Mouse (Mus musculus): ENCODE data around the gene Mov10l1.

The Mov10l1 gene

DNA sequence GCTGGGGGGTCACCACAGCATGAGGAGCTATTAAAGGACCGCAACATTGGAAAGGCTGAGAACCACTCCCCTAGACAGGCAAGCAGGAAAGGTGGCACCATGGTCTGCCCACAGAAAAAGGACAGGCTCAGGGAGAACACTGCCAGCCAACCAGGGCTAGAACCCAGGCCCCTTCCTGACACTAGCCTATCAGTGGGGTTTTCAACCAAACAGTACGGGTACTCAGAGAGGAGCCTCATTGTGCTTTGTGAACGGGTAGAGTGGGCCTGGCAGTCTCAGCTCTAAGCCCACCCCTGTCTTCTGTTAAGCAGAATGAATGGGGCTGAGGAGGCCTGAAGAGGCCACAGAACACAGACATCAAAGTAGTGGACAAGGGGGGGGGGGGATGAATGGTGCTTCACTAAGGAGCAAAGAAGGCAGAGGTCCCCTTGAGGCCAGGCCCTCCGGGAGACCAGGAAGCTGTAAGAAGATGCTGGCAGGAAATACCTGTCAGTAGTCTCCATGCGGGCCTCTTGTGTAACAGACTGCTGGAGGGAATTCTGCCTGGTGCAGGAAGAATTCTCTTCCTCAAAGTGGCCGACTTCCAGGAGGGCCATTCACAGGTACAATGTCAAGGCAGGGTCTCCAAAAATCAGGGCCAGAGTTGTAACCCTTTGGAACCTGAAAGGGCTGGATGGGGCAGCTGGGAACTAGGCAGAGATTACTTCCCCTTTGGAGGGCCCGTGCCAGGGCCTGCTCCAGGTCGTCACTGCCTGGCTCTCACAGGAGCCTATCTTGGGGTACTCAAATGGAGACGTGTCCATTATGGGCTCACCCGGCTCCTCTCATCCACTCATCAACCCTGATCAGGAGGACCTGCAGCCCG, 92.1 kb downstream of the Mov10l1 start, which contains the start of gene Trabd:
TSS of gene Trabd (plus strand) at position 512 of the 865 bp plus-strand sequence.
- no peak for DNase-seq (ENCODE audit: low spot score in 2 of 2)

GRCm38 (mm10) chr15:89075478-89076147, 92.9 kb downstream of the Mov10l1 start:
- peak; percentile 89 to 90 for DNase-seq (ENCODE audit: low spot score in 2 of 2)

- DNase-seq (ENCODE audit: low spot score in 2 of 2), result peak in 1 of 2 experiments; percentile 38
These were observed 93.5 kb downstream of the Mov10l1 start for GRCm38 (mm10) chr15:89076156-89076731.

DNA sequence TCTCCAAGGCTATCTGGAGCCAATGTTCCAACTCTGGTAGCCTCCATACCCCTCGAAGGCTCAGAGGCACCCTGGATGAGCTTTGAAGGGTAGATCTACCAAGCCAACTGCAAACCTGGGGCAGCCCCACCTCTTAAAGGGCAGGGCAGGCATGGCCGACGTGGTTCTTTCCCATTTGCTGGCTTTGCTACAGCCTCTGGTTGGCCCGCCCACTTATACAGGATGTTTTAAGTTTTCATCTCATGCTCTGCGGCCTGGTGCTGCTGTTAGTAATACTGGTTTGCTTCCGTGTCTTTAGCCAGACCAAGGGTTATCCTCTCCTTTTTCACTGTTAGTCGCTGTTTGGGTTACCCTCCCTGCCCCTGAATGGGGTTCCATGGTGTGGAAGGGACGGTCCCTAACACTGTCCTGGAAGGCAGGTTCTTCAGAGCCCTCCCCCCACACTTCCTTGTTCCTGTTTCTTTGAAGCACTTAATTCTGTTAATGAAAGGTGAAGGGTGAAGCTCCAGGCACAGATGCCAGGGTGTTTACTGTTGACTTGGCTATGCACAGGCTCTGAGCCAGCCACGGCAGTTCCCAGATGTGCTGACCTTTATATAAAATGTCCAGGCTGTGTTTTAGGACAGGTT, 95.6 kb downstream of the Mov10l1 start:
- DNase-seq (ENCODE audit: low spot score in 2 of 2), result no peak

DNA sequence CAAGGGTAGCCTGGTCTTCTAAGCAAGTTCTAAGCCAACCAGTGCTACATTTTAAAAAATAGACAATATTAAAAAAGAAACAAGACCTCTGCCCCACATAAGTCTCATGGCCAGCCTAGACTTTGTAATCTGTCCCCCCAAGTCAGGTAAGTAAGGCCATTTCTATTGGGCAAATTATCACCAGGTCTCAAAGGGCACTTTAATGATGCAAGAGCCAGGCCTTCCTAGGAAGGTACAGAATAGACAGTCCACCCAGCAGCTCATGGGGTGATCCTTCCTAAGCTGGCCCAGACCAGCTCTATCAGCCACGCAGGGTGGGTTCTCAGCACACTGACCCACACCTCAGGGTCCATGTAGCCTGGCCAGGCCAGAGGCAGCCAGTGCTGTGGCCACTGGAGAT, 101.2 kb downstream of the Mov10l1 start:
- DNase-seq (ENCODE audit: low spot score in 2 of 2), result no peak

DNA sequence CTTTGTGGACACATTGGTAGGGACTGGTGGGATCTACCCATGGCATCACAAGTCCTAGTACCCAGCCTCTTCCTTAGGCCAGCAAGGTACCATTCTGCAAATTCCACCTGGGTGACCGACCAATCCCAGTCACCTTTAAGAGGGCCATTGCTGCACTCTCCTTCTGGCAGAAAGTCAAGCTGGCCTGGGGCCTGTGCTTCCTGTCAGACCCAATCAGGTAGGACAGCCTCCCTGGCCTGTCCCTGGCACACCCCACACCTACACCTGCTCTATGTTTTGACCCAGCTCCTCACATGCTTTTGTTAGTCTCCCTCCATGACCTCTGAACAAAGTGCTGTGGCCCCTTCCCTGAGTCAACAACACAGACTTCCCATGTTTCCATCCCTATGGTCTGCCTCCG, 102.1 kb downstream of the Mov10l1 start:
- no peak for DNase-seq (ENCODE audit: low spot score in 2 of 2)

GRCm38 (mm10) chr15:89088607-89089247, 106.0 kb downstream of the Mov10l1 start, which contains the start of gene Selenoo:
Gene Selenoo, plus strand, starts transcription at chr15:89089084.
- peak; percentile 87 to 92 for DNase-seq (ENCODE audit: low spot score in 2 of 2)

- peak in 1 of 2 experiments; percentile 50 for DNase-seq (ENCODE audit: low spot score in 2 of 2)
These were observed 106.7 kb downstream of the Mov10l1 start for GRCm38 (mm10) chr15:89089248-89090051.

- no peak for DNase-seq (ENCODE audit: low spot score in 2 of 2)
These were observed 108.0 kb downstream of the Mov10l1 start for GRCm38 (mm10) chr15:89090662-89091061.

- DNase-seq (ENCODE audit: low spot score in 2 of 2), result no peak
These were observed 109.5 kb downstream of the Mov10l1 start for GRCm38 (mm10) chr15:89092181-89092580.

GRCm38 (mm10) chr15:89097450-89097849, 114.7 kb downstream of the Mov10l1 start:
- no peak for DNase-seq (ENCODE audit: low spot score in 2 of 2)

GRCm38 (mm10) chr15:89098616-89099015, 115.9 kb downstream of the Mov10l1 start:
- DNase-seq (ENCODE audit: low spot score in 2 of 2), result no peak

GRCm38 (mm10) chr15:89100823-89101222, 118.1 kb downstream of the Mov10l1 start:
- no peak for DNase-seq (ENCODE audit: low spot score in 2 of 2)

GRCm38 (mm10) chr15:89102646-89103045, 119.9 kb downstream of the Mov10l1 start:
- no peak for DNase-seq (ENCODE audit: low spot score in 2 of 2)

DNA sequence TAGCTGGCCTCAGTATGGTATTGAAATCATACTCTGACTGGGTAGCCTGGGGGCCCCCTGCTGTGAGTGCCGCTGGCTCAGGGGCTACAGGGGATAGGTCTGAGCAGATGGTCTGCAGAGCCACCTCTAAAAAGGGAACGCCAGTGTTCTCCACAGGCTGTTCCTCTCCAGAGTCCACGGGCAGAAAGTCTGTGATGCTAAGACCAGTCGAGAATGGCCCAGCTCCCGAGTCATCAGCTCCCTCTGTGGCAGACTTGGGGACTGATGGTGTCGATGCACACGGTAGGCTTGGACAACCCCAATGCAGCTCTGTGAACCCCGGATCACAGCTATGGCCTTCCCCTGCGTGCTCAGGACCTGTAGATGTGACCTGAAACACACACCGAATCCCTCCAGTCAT, 121.2 kb downstream of the Mov10l1 start:
- DNase-seq (ENCODE audit: low spot score in 2 of 2), result no peak

DNA sequence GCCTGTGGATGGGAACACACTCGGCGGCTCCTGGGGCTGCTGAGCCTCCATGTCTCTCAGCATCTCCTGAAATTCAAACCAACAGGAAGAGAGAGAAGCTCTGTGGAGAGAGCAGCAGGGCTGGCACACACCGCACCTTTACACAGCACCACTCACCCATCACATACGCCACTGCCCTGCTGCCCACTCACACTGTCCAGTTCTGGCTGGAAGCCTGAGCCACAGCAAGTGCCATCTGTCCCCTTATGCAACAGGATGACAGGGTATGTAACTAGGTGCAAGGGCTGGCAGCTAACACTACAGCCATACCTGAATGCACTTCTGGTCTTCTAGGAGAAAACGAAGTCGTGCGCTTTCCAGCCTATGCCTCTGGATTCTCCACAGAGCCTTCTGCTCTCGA, 121.7 kb downstream of the Mov10l1 start:
- DNase-seq (ENCODE audit: low spot score in 2 of 2), result no peak

Data from urinary bladder, postnatal 4 days (tissue).